Mouse (Mus musculus) left cerebral cortex, postnatal 14 days (tissue): Measurements from ENCODE around the gene Spindoc. TPM values are rescaled to one million over a fixed set of nuclear protein-coding genes. Genes with fewer than 3 reads are reported as not detected.

Source experiments
- DNase-seq, 2 experiments: peaks; one replicate each; pipeline ENCODE4 v3.0.0; 2021 to 2022; ENCODE audit warnings: low spot score in 2 of 2, mixed read lengths in 1 of 2
- intact Hi-C: fragments of 180-260 bp; cut with DNase I; formaldehyde crosslinking; loops from one replicate; pipeline ENCODE4 v1.15.1; 2025
- long read RNA-seq, 2 experiments: library from polyadenylated mRNA; stranded (forward); transcript quantifications; one replicate each; pipeline ENCODE4 v2.0.0; 2021
- total RNA-seq, 2 experiments: library from RNA; stranded (reverse); gene quantifications; 2 replicates each; pipeline ENCODE4 v1.2.3; 2021

Gene Spindoc
- total RNA-seq = 10 to 100 TPM; 30.5 to 36.2 TPM
- long read RNA-seq, experiment 1, transcript Spindoc-201 (6 exons, 3,152 nt) = major isoform, 11 of 22 reads
- long read RNA-seq, experiment 1, partial matches to known transcripts = 3 of 22 reads
- long read RNA-seq, experiment 1, other reads (novel, unspliced or antisense) = 6 of 22 reads
- long read RNA-seq, experiment 2, transcript Spindoc-201 (6 exons, 3,152 nt) = major isoform, 19 of 26 reads
- long read RNA-seq, experiment 2, partial matches to known transcripts = 2 of 26 reads
- long read RNA-seq, experiment 2, other reads (novel, unspliced or antisense) = 4 of 26 reads

DNA sequence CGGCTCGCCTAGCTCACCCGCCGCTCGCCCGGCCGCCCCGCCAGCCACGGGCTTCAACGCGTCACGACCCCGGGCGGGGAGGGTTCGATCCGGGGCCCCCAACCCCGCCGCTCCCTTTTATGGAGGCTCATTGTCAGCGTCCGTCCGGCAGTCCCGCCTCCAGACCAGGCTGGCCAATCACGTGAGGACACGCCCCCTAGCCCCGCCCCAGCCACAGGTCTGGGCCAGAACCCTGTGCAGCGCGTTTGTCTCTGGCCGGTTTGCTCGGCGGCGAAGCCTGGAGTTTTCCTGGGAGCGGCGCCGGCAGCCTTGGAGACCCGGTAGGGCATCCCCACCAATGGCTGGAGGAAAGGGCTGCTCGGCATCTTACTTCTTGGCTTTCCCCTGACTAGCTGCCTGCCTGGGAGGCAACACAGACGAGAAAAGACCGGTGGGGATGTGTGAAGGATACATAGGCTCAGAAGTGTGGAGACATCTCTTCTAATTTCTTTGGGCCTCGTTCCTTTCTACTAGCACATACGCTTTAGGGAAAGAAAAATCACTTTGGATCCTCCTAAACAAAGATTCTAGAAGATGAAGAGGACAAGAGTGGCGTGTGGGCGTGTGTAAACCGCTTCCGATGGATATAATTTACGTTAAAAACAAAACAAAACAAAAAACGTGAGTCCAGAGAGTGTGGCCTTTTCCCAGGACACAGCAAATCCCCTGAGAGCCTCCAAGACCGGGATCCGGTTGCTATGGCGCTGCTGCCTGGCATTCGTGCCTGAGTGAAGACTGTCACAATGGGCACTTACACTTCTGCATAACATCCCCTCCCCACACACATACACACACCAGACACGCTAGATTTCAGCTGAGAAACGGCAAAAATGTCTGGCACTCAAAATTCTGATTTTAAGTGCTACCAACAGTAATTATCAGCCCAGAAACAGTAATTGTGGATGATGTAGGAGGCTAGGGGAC lies at the start of gene Spindoc:
Gene Spindoc (minus strand): TSS at position 92 of the 963 bp plus-strand sequence.
- DNase-seq = peak; percentile 97 to 99
- intact Hi-C loops = loop anchor here (2.0 kb wide), 1 partner anchor 34 kb away; the partner anchor contains the start of gene 2700081O15Rik

DNA sequence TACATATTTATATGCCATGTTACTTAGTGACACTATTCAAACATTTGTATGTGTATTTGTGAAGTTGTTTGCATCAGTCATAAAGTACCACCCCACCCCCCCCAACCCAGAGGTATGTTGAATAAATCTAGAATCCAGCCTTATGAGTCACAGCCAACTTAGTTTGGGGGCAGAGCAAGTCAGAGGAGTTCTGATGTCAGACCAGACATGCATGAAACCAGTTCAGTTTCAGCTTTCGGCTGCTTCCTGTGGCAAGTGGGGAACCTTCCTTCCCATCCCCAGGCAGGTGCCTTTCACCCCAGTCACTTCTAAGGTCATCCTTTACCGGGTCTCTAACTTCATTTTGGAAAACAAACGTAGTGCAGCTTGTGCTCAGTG lies 42.6 kb upstream of the Spindoc start:
- intact Hi-C loops = no loop called here
- DNase-seq = no peak

- DNase-seq = peak in 1 of 2 experiments; percentile 27
- intact Hi-C loops = no loop called here
These were observed 42.0 kb upstream of the Spindoc start for GRCm38 (mm10) chr19:7424590-7425397.

GRCm38 (mm10) chr19:7424131-7424530 lies 41.3 kb upstream of the Spindoc start:
- intact Hi-C loops = no loop called here
- DNase-seq = no peak

GRCm38 (mm10) chr19:7423656-7424030 lies 40.8 kb upstream of the Spindoc start:
- intact Hi-C loops = no loop called here
- DNase-seq = peak in 1 of 2 experiments; percentile 19

GRCm38 (mm10) chr19:7423028-7423655 lies 40.3 kb upstream of the Spindoc start:
- DNase-seq = peak; percentile 78 to 79
- intact Hi-C loops = no loop called here

- peak in 1 of 2 experiments; percentile 19 for DNase-seq
These were observed 39.8 kb upstream of the Spindoc start for GRCm38 (mm10) chr19:7422656-7423027.

DNA sequence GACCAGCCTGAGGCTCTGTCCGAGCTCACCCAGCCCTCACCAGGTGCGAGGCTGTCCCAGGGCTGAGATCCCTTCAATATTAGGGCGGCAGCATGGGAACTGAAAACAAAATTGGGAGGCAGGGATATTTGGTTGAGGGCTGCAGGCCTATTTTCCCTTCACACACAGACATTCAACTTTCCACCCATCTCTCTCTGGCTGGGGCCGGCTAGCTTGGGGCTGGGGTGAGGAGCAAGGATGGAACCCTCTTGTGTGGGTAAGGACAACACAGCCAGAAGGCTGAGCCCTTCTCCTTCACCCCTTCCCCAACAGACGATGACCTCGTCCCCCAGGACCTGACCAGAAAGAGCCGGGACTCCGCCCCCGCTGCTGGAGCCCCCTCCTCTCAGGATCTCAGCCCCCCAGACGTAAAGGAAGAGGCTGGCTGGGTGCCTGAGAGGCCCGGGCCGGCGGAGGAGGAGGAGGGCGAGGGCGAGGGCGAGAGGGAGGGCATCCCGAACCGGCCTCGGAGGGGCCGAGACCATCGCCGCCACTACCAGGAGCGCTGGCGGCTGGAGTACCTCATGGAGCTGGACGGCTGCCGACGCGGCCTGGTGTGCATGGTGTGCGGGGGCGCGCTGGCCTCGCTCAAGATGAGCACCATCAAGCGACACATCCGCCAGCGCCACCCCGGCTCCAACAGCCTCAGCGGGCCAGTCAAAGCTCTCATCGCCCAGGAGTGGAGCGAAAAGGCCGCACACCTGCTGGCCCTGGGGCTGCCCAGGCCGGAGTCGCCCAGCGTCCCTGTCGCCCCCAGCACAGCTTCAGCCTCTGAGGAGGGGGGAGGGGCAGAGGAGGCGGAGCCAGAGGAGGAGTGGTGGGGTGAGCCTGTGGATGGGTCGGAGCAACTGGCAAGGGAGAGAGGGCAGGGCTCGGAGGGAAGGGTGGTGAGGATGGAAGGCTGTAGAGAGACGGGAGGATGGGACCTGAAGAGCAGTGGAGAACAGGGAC lies 39.1 kb upstream of the Spindoc start:
- DNase-seq = peak; percentile 68 to 76
- intact Hi-C loops = no loop called here

More at GRCm38 (mm10) chr19:7422656-7423027, 39.8 kb upstream of the Spindoc start:
- intact Hi-C loops = no loop called here

DNA sequence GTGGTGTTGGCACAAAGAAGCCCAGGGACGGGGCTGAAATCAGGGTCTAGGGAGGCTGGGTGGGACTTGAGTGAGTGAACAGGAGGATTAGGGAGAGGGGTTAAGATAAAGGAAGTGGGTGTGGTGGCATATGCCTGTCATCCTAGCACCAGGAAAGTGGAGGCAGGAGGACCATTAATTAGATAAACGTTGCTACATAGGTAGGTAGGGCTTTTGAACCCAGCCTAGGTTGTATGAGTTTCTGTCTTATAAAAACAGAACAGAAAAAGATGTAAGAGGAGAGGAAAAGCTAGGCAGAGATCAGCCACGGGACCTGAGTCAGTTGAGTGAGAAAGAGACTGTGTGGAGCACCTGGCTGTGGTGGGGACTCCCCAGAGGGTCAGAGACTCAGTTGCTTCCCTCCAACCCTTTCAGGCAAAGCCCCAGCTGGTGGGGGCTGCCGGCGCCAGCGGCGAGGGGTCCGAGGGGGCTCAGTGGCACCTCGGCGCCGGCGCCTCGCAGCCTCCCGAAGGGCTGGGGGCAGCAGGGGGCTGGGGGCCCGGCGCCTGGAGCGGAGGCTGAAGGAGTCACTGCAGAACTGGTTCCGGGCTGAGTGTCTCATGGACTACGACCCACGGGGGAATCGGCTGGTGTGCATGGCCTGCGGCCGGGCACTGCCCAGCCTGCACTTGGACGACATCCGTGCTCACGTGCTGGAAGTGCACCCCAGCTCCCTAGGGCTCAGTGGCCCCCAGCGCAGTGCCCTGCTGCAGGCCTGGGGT lies 38.2 kb upstream of the Spindoc start:
- no peak for DNase-seq
- intact Hi-C loops = no loop called here

GRCm38 (mm10) chr19:7420108-7420507 lies 37.3 kb upstream of the Spindoc start:
- DNase-seq = no peak
- intact Hi-C loops = no loop called here

DNA sequence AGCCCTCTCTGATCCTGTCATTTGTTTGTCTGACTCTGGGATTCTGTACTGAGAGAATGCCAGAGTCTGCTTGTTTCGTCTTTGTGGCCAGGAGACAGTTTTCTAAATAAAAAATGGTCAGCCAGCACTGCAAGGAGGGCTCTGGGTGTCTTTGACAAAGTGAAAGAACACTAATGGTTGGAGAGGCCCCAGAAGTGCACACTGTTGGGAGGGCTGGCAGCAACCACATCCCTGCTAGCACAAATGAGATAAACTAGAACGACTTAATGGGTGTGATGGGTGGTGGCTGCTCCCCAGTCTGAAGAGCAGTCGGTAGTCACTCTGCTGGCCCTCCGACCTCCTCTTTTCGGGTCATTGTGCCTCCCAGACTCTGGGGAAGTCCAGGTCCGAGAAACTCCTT lies 36.3 kb upstream of the Spindoc start:
- intact Hi-C loops = loop anchor here (5.0 kb wide), 3 partner anchors 77 to 352 kb away; partner anchors contain the start of gene Mark2
- DNase-seq = no peak

DNA sequence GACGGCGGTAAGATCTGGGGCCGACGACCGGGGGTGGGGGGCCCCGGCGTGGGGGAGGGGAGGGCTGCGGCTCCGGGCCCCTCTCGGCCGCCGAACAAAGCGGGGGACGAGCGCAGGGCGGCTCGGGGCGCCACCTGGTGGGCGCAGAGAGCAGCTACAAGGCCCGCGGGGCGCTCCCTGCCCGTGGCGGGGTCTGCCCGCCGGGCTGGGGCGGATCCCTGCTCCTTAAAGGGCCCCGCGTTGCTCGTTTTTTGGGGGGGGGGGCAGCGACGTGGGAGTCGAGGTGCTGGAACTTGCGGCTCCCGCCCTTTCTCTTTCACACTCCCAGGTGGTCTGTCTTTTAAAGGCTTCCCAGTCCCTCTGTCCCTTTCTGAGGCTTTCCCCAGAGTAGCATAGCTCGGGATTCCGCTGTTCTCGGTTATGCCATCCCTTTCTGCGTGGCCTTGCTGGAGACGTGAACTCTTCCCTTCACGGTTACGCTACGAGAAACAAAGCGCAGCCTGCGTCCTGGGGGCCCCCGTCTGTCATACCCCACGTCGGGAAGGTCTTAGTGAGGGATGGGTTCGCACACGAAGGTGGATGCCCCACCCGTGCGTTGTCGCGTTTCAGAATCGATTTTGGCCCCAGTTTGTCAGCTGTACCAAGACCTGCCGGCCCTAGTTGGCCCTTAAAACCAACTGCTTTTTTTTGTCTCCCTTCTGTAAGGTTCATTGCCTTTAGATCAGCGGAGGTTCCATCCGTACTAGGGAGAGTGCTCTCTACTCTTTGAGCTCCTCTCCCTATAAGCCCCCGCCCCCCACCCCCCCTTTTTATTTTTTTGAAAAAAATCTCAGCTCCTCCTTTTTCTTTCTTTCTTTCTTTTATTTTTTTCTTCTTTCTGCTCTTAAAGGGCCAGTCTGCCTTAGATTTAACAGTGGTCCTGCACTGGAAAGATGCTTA lies 35.4 kb upstream of the Spindoc start:
- peak; percentile 72 to 84 for DNase-seq
- intact Hi-C loops = loop anchor here (2.0 to 5.0 kb wide), 4 partner anchors 35 to 351 kb away; partner anchors contain the start of genes Mark2 and Spindoc

DNA sequence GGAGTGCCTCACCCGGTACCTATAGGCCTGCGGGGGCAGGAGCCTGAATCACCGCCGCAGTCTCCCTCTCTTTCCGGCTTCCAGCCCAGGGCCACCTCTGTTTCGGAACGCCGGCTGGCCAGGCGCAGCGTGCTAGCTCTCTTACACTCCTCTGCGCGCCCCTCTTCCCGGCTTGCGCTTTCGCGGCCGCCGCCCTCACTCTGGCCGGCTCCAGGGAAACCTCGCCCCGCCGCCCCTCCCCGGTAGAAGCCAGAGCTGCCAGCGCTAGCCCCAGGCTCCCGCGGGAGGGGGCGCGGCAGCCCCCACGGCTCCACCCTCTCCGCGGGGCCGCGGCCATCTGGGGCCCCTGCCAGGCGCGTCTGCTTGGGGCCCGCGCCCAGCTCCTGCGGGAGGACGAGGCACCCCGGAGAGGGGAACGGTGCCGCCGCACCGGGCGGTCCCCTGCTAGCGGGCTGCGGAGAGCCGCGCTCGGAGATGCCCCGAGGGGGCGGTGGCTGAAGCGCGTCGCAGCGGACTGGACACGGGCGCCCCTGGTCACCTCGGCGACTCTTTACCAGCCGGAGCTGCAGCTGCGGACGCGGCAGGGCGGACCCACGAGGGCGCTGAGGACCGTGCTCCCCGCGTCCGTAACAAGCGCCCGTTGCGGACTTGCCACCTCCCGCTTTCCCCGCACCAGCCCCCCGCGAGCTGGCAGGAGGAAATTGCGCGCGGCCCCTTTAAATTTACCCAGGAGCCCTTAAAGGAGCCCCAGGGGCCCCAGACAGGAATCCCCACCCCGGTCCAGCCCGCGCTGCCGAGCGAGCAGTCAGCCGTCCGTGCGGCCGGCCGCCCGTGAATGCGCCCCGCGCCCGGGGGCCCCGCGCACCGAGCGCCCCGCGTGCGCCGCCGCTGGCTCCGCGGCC lies 34.3 kb upstream of the Spindoc start, which contains the start of gene 2700081O15Rik:
Gene 2700081O15Rik (plus strand): TSS at position 792 of the 902 bp plus-strand sequence.
- intact Hi-C loops = loop anchor here (2.0 to 5.0 kb wide), 4 partner anchors 34 to 350 kb away; partner anchors contain the start of genes Mark2 and Spindoc
- DNase-seq = peak in 1 of 2 experiments; percentile 78

DNA sequence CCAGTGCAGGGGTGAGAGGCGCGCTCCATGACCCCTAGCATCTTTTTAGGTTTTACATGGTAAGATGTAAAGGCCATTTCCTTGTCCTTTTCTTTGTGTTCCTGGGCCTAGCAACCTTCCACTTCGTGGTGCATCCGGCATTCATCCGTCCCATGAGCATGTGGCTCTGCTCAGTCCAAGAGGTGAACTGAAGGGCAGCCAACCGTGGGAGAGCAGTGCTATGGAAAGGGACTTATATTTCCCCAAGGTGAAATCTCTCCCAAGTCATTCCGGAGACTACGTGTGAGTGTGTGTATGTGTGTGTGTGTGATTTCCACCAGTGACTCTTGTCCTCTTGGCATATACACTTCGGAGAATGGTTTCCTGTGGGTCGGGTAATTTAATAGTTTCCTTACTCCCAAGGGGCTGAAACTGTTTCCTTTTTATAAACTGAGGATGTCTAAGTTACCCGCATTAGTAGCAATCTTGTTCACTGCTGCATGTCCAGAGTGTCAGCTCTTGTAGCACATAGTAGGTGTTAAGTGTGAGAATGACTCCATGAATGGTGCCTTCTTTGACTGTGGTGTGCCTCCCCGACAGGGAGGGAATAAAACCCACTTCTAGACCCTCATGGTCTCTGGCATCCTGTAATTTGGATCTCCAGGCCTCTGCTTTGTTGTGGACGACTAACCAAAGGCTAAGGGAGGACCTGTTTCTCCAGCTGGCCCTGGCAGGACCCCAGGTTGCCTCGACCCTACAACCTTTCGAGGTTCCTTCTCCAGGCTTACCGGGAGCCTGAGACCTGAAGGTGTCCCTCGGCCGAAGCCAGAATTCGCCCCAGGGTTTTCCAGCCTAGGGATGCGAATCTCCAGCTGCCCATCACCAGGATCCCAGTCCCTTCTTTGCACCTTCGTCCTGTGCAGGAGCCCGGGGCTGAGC lies 33.4 kb upstream of the Spindoc start:
- intact Hi-C loops = loop anchor here (2.0 to 5.0 kb wide), 4 partner anchors 33 to 349 kb away; partner anchors contain the start of genes Mark2 and Spindoc
- DNase-seq = no peak
